In the genomic region with DNA sequence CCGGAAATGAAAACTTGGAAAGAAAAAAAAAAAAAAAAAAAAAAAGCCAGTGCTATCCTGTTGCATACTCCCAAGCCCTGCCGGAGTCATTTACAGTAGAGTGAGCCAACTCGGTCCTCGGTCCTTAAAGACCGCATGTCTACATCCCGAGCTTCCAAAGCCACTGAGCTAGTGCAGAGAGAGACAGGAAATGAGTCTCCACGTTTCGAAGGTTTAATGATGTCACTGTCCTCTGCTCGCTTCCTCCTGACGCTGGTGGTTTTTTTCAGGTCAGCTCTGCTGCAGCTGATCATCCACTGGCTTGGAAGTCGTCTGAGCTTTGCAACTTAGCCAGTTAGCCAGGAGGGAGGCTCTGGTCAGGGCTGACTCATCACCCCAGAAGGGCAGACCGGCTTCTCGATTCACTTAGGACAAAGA, we compare ENCODE assay signal across 9 mouse cellular contexts. TPM values are rescaled to one million over a fixed set of nuclear protein-coding genes. Genes with fewer than 3 reads are reported as not detected.
DNase-seq lines count a peak whose midpoint lies in the region; ATAC-seq and TF ChIP-seq lines count a peak whose summit lies in the region.
"Had no signal": no experiment of that assay in that cellular context is flagged by ENCODE, and none has a peak within 500 bp of the region (broad histone marks: within the 10 kb centered on the region; RNA-seq: fewer than 3 reads in every experiment).

No protein-coding gene starts in this region.

- H3K4me1 ChIP-seq in spleen, adult 2 months (ENCODE audit: control insufficient read depth, insufficient read depth, insufficient read length): peaks cover 6% of the 10 kb centered on the region; the same call in 1 of the 2 replicates
- H3K4me1 ChIP-seq in kidney, adult 2 months (ENCODE audit: control insufficient read depth, insufficient read depth, low read length): peaks cover 5% of the 10 kb centered on the region; the same call in 1 of the 2 replicates
- peaks cover 53% of the 10 kb centered on the region for H3K4me1 ChIP-seq in lung, embryonic 15.5 days
- peaks cover 13% of the 10 kb centered on the region for H3K4me1 ChIP-seq in midbrain, embryonic 16.5 days (ENCODE audit: control insufficient read depth, insufficient read depth, low read length)

- peak overlapping the region; percentile 29 for H3K4me2 ChIP-seq in lung, embryonic 15.5 days
- no peak overlapping the region for H3K4me2 ChIP-seq in midbrain, embryonic 16.5 days (ENCODE audit: low read length)
- H3K4me2 ChIP-seq: midbrain, embryonic 12.5 days had no signal

- ATAC-seq in lung, embryonic 15.5 days (ENCODE audit: borderline replicate concordance, extremely low read depth, low FRiP score, low TSS enrichment): peak; percentile 8; the same call in 1 of the 2 replicates
- ATAC-seq in midbrain, embryonic 16.5 days: no peak

- no peaks in the 10 kb centered on the region for H3K27me3 ChIP-seq in spleen, adult 2 months (ENCODE audit: control insufficient read depth, insufficient read depth, low read length)
- H3K27me3 ChIP-seq in kidney, adult 2 months (replicated peaks; ENCODE audit: control insufficient read depth, insufficient read depth, low read length): no peaks in the 10 kb centered on the region
- no peaks in the 10 kb centered on the region for H3K27me3 ChIP-seq in lung, embryonic 15.5 days
- H3K27me3 ChIP-seq in midbrain, embryonic 16.5 days (ENCODE audit: control insufficient read depth, insufficient read depth, low read depth, low read length): no peaks in the 10 kb centered on the region

- WGBS in spleen, adult 2 months: 10% methylated on average over 13 of the region's 13 CpGs
- WGBS in kidney, adult 2 months: 17% methylated on average over 13 of the region's 13 CpGs
- WGBS in lung, embryonic 15.5 days: 10% methylated on average over 13 of the region's 13 CpGs
- 74% methylated on average over 13 of the region's 13 CpGs for WGBS in midbrain, embryonic 16.5 days

- no peak for TF ChIP-seq CTCF in spleen, adult 2 months (IDR thresholded peaks at IDR 0.05; ENCODE audit: extremely low read depth, insufficient read depth, insufficient read length, insufficient replicate concordance)
- no peak for TF ChIP-seq CTCF in kidney, adult 2 months (conservative IDR thresholded peaks at IDR 0.05; ENCODE audit: insufficient read depth, insufficient read length, low read depth, low read length)

- TF ChIP-seq POLR2A in spleen, adult 2 months (IDR thresholded peaks at IDR 0.05; ENCODE audit: low read depth, low read length): no peak
- no peak for TF ChIP-seq POLR2A in kidney, adult 2 months (IDR thresholded peaks at IDR 0.05; ENCODE audit: low read depth, low read length)

- no peak overlapping the region for H3K27ac ChIP-seq in spleen, adult 2 months (ENCODE audit: insufficient read depth, low read length)
- no peak overlapping the region for H3K27ac ChIP-seq in kidney, adult 2 months (ENCODE audit: insufficient read depth, low read depth, low read length)
- H3K27ac ChIP-seq in lung, embryonic 15.5 days: peak overlapping the region; percentile 38; the same call in 1 of the 2 replicates
- H3K27ac ChIP-seq in midbrain, embryonic 16.5 days (ENCODE audit: low read length): no peak overlapping the region
- H3K27ac ChIP-seq: midbrain, embryonic 12.5 days had no signal

- H3K9ac ChIP-seq in lung, embryonic 15.5 days: no peak overlapping the region
- H3K9ac ChIP-seq in midbrain, embryonic 16.5 days (ENCODE audit: low read depth, low read length): no peak overlapping the region
- H3K9ac ChIP-seq: midbrain, embryonic 12.5 days had no signal

- H3K9me3 ChIP-seq in lung, embryonic 15.5 days: no peaks in the 10 kb centered on the region
- H3K9me3 ChIP-seq in midbrain, embryonic 16.5 days (replicated peaks; ENCODE audit: control insufficient read depth, low read length, poor library complexity, severe bottlenecking): no peaks in the 10 kb centered on the region
- H3K9me3 ChIP-seq: midbrain, embryonic 12.5 days had no signal

- DNase-seq in spleen, adult 2 months (ENCODE audit: low read depth in 1 of 2, low spot score in 2 of 2): peak; percentile 11 to 33
- no peak for DNase-seq in spleen, postnatal 4 days (ENCODE audit: low spot score in 2 of 2)
- DNase-seq in gastrocnemius, postnatal 14 days: peak; percentile 72
- peak; percentile 65 for DNase-seq in kidney, adult 2 months
- DNase-seq in thymus, postnatal 36 days: peak; percentile 47 to 50
- DNase-seq in right cerebral cortex, adult 18-20 months: no peak

- intact Hi-C loops in gastrocnemius, postnatal 14 days (cut with DNase I; ENCODE audit: low total_unique reads): no loop called here

- peak overlapping the region; percentile 31; the same call in 1 of the 2 replicates for H3K4me3 ChIP-seq in spleen, adult 2 months (ENCODE audit: extremely low read depth, insufficient read depth, insufficient read length)
- no peak overlapping the region for H3K4me3 ChIP-seq in kidney, adult 2 months (ENCODE audit: insufficient read depth, low read depth, low read length)
- H3K4me3 ChIP-seq in lung, embryonic 15.5 days: no peak overlapping the region
- H3K4me3 ChIP-seq in midbrain, embryonic 16.5 days (ENCODE audit: low read depth, low read length): no peak overlapping the region
- H3K4me3 ChIP-seq: midbrain, embryonic 12.5 days had no signal

- H3K36me3 ChIP-seq in spleen, adult 2 months (ENCODE audit: control insufficient read depth, insufficient read depth, low read length): no peaks in the 10 kb centered on the region
- H3K36me3 ChIP-seq in kidney, adult 2 months (ENCODE audit: control insufficient read depth, insufficient read depth, low read length): no peaks in the 10 kb centered on the region
- no peaks in the 10 kb centered on the region for H3K36me3 ChIP-seq in lung, embryonic 15.5 days
- H3K36me3 ChIP-seq in midbrain, embryonic 16.5 days (ENCODE audit: control insufficient read depth, insufficient read depth, low read length): no peaks in the 10 kb centered on the region
- H3K36me3 ChIP-seq: midbrain, embryonic 12.5 days had no signal

RNA-seq across cellular contexts. Expression of a gene that starts 10.1 kb away (rescaled TPM):
- polyA plus RNA-seq in spleen, adult 2 months (2012; rRNA removed): 5.0 and 6.0 TPM in 2 replicates
- total RNA-seq in gastrocnemius, postnatal 14 days (2021): 1 to 10 TPM; 6.2 to 6.4 TPM
- 7.8 and 9.5 TPM in 2 replicates for polyA plus RNA-seq in kidney, adult 2 months (2012; rRNA removed)
- 113 and 116 TPM in 2 replicates for polyA plus RNA-seq in lung, embryonic 15.5 days (2015; fragmentation: Nextera tagmentation; extraction: Ambion mirVana)
- 30.8 and 30.9 TPM in 2 replicates for polyA plus RNA-seq in midbrain, embryonic 16.5 days (2015; fragmentation: Nextera tagmentation; extraction: Ambion mirVana)

RNA-seq across cellular contexts. Expression of a gene that starts 43.2 kb away (rescaled TPM):
- polyA plus RNA-seq in spleen, adult 2 months (2012; rRNA removed): 10.4 and 12.7 TPM in 2 replicates
- 10 to 100 TPM; 43.8 to 49.0 TPM for total RNA-seq in gastrocnemius, postnatal 14 days (2021)
- 9.9 and 18.8 TPM in 2 replicates for polyA plus RNA-seq in kidney, adult 2 months (2012; rRNA removed)
- polyA plus RNA-seq in lung, embryonic 15.5 days (2015; fragmentation: Nextera tagmentation; extraction: Ambion mirVana): 252 and 267 TPM in 2 replicates
- 163 and 179 TPM in 2 replicates for polyA plus RNA-seq in midbrain, embryonic 16.5 days (2015; fragmentation: Nextera tagmentation; extraction: Ambion mirVana)

Comparison
In these comparisons a context has a peak if more than half of its experiments do, and no peak if none do; other contexts are left out.
1. DNase-seq: peak in spleen, adult 2 months (2 of 2), gastrocnemius, postnatal 14 days (single experiment), kidney, adult 2 months (single experiment) and thymus, postnatal 36 days (2 of 2); none in spleen, postnatal 4 days (0 of 2) and right cerebral cortex, adult 18-20 months (single experiment).